Mouse (Mus musculus): ENCODE measurements around the gene Triobp. TPM values are rescaled to one million over a fixed set of nuclear protein-coding genes. Genes with fewer than 3 reads are reported as not detected.

Gene Triobp
- polyA plus RNA-seq, 1 experiment: 57.0 TPM

DNA sequence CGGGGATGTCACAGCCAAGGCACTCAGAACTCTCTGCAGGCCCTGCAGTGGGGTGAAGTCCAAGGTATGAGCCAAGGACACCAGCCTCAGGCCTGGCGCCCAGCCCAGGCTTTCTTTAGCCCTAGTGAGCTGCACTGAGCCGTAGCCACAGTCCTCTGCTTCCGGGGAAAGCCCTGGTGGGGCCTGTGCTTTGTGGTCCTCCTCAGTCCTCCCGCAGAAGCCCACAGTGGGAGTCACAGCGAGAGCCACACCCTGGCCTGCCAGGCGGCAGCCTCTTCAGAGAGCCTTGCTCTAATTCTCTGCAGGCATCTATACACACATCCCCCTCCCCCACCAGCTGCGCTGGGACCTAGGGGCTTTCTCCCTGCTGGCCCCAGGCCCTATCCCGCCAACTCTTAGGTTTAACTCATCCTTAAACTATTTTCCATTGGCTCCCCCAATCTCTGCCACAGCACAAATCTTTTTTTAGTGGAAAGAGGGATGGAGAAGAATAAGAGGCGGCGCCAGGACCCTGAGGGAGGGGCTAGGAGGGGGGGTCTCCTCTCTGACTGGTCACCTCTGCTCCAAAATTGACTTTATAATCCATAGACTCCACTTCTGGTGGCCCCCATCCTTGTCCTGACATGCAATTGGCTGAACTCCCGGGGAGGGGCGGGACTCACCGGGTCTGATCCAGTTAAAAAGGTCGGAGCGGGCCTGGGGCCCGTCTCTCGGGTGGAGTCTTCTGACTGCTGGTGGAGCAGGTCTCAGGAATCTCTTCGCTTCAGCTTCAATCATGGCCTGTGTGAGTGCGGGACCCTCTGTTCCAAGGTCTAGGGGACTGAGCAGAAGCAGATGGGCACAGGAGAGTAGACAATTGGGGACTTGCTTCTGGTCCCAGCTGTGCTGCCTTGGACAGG, 21.3 kb upstream of the Triobp start, which contains the start of gene Lgals1:
Gene Lgals1, plus strand, starts transcription at position 705 of the 899 bp plus-strand sequence.
- no peak for DNase-seq (ENCODE audit: low read depth)

DNA sequence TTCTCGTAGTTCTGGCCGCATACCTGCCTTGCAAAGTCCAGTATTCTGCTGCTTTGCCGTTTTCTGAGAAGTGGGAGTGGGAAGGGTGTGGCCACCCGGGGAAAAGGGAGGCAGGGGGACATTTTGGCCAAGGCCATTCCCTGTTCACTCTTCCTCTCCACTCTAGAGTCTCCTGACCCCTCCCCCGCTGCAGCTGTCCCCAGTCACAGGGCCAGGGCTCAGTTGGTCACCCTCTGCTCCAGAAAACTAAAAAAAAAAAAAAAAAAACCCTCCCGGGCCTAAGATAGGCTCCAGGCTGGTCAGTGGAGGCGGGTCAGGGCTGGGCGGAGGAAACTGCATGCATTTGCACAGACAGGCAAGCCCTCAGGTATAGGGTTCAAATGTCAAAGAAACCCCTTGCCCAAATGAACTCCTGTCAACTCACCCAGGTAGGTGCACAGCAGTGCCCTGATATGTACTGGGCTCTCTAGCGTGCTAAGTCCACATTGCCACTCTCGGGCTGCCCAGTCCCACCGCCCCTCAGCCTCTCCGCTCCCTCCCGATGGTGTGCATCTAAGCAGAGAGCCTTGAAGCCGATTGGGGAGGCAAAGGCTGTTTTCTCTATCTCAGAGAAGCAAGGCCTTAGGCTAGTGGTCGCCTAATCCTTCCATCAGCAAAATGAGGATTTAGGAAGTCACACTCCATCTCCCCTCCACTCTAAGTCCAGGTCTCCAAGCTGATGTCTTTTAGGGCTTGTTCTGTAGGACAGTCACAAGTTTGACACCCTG, 20.3 kb upstream of the Triobp start:
- no peak for DNase-seq (ENCODE audit: low read depth)

DNA sequence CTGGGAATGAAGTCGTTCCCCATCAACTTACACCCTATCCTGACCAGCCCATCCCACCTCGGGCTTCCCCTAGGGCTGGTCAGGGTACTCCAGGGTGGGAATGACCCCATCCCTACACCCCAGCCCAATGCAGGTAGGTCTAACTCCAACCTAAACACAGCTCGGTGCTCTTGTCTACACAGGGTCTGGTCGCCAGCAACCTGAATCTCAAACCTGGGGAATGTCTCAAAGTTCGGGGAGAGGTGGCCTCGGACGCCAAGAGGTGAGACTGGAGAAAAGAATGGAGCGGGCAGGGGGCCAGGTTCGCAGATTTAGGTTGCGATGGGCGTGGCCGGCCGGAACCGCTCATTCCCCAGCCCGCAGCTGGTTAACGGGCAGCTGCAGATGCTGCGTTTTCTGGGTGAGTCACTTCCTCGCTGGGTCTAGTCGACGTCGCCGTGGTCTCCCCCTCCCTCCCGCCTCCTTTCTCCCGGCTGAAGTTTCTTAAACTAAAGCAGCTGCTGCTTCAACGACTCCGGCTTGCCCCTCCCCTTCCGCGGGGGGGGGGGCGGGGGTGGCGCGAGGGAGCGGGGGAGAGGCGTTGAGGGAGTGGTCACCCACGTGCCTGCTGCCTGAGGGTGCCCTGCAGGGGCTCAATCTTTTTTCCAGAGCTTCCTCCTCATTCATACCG, 19.6 kb upstream of the Triobp start:
- no peak for DNase-seq (ENCODE audit: low read depth)

- no peak for DNase-seq (ENCODE audit: low read depth)
These were observed 19.0 kb upstream of the Triobp start for GRCm38 (mm10) chr15:78928539-78928938.

GRCm38 (mm10) chr15:78930192-78930706, 17.3 kb upstream of the Triobp start:
- DNase-seq (ENCODE audit: low read depth): no peak

DNA sequence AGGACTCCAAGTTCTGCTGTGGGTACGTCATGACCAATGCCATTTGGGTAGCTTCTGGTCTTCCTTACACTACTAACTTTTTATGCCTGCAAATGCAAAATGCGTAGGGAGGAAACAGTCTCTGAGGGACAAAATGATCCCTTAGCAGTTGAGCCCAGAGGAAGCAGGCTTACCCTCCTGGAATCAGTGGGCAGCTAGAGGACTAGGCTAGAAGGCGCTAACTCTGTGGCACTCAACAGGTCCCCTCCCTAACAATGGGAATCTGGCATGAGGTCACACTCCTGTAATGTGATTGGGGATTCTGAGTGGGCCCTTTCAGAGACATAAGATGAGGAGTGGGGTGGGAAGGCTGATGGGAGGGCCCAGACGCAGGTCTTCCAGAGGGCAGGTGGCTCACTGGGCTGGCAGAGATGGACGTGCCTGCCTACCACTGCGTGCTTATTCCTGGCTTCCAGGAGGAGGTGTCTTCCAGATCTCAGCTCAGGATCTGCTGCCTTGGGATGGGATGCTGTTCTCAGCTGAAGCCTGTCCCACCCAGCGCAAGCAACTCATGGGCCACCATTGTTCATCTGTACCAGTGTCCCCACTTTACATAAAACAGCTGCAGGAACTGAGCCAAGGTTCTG, 16.6 kb upstream of the Triobp start:
- DNase-seq (ENCODE audit: low read depth): no peak

- DNase-seq (ENCODE audit: low read depth): no peak
These were observed 15.9 kb upstream of the Triobp start for GRCm38 (mm10) chr15:78931577-78931976.

DNA sequence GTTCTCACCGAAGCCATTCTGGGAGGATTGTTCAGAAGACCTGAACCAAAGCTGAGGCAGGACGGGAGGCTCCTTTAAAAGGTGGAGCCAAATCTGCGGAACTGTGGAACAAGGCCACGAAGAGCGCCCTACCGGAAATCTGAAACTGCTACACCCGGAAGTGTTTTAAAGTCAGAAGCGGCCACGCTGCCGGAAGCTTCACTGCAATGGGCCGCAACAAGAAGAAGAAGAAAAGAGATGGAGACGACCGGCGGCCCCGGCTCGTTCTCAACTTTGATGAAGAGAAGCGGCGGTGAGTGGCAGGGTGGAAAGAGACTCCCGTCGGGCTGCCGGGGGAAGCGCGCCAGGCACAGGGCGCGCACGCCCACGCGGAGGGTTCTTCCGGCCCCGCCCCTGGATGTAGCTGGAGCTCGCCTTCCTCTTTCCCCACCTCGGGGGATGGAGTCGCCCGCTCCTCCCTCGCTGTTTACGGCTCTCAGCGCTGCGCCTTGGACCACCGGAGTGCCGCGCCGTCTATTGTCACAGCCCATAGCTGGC, 12.7 kb upstream of the Triobp start, which contains the start of gene Nol12:
Gene Nol12, plus strand, starts transcription at position 150 of the 537 bp plus-strand sequence.
- DNase-seq (ENCODE audit: low read depth): peak; percentile 49

DNA sequence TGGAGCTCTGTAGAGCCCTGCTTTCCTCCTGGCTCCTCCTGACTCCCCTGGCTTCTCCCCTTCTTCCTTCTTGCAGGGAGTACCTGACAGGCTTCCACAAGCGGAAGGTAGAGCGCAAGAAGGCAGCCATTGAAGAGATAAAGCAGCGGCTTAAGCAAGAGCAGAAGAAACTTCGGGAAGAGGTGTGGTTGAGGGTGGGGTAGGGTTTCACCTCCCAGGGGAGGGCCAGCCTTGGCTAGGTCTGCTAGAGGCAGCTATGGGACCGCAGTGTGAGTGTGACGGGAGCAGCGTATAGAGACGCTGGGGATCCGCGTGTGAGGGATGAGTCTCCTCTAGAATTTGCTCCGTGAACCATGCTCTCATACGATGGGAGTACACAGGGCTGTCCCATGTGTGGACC, 11.1 kb upstream of the Triobp start:
- no peak for DNase-seq (ENCODE audit: low read depth)

GRCm38 (mm10) chr15:78937311-78937710, 10.2 kb upstream of the Triobp start:
- no peak for DNase-seq (ENCODE audit: low read depth)

DNA sequence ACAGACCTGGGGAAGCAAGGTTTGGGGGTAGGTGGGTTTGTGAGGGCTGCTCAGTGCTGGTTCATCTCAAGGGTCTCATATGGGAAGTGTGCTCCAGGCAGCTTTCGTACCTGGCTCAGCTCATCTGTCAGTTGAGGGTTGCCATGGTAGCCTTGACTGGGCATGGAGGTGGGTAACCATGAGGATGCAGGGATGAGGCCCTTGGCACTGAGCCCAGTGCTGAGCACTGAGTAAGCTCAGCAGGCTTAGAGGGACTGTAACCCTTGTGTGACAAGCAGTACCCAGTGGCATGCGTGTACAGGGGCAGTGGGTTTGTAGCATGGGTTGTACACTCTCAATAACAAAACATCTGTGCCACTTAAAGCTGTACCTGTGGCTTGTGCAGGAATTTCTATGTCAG, 9.6 kb upstream of the Triobp start:
- DNase-seq (ENCODE audit: low read depth): no peak

DNA sequence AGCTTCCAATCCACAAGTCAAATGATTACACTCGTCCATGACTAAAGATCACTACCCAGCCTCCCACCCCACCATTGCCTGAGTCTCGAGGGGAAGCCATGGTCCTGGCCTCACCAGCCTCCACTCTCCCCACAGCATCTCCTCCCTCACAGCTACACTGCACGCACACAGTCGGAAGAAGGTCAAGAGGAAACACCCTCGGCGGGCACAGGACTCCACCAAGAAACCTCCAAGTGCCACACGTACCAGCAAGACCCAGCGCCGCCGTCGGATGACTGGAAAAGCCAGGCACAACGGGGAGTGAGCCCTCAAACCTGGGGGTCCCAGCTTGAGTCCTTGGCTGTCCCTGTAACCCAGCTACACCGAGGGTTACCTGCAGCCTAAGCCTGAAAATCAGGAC, 7.2 kb upstream of the Triobp start:
- DNase-seq (ENCODE audit: low read depth): no peak

DNA sequence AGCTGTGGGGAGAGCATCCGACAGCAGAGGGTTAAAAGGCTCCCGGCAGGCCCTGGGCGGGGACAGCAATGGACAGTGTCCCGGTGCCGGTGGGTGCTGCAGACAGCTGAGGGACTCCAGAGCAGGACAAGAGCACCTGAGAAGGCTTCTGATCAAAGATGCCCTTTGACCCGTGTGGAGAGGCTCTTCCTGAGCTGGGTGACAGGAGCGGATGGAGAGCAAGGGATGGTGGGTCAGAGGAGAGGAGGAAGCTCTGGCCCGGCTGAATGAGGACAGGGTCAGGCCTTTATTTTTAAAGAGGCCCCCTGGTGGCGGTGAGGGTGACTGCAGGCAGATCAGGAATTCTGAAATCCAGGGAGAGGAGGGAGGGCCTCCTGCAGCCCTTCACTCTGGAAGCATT, 4.9 kb upstream of the Triobp start:
- DNase-seq (ENCODE audit: low read depth): no peak

DNA sequence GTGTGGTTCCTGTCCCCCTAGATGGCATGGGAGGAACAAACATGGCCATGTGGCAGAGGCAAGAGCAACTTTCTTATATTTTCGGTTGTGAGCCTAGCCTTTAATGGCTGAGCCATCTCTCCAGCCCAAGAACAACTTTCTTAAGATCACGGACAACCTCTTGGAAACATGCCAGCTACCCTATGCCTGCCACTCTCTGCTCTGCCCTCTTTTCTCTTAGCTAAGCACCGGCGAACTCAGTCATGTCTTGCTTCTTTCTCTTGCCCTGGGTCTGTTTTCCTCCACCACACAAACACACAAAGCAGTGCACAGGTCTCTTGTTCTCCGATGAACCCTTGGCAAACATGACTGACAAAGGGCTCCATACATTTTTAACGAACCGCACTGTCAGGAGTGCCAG, 1.3 kb upstream of the Triobp start:
- no peak for DNase-seq (ENCODE audit: low read depth)

DNA sequence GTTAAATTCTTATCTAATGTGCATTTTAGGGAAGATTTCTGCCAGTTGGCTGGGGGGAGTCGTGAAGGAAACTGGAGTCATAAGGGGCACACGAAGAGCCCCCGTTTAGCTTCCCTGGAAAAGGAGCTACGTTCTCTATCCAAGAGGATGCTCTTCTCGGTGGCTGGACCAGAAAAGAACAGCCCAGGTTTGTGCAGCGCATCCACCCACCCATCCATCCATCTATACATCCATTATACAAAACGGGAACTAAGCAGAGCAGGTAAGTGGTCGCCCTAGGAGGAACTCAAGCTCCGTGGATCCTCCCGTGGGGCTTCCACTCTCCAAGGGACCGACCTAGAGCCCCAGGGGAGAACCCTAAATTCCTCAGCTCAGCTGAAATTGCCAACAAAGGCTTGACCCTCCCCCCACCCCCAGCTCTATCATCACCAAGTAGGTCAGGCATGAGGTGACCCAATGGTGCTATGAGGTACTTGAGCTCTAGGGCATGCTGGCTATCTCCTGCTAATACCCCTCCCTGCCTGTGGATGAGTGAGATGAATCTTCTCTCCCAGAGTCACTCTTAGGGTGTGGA, 715 bp downstream of the Triobp start:
- DNase-seq (ENCODE audit: low read depth): no peak

DNA sequence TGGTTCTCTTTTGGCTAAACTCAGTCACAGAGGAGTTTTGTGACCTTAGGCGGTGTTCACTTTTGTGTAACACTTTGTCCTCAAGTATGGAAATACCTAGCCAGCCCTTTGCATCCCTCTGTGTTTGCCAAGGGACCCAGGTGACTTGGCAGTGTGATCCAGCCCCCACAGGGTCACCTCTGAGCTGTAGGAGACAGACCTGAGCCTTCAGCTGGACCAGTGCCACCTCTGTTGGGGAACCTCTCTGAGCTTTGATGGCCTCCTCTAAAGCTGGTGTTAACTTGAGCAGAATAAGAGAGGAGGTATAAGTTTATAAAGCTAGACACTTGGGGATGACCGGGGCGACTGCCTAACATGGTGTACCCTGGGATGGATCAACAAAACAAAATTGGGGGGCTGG, 1.4 kb downstream of the Triobp start:
- DNase-seq (ENCODE audit: low read depth): no peak

DNA sequence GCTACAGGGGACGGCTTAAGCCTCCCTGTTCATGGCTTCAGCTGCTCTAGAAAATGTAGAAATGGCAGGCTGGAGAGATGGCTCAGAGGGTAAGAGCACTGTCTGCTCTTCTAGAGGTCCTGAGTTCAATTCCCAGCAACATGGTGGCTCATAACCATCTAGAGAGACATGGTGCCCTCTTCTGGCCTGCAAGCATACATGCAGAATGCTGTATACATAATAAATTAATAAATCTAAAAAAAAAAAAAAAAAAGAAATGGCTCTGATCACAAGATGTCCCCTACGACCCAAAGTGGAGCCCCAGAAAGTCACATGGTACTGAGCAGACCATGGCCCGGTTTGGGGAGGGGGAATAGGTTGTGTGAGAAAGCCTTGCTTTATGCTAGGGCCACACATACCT, 8.1 kb downstream of the Triobp start:
- no peak for DNase-seq (ENCODE audit: low read depth)

DNA sequence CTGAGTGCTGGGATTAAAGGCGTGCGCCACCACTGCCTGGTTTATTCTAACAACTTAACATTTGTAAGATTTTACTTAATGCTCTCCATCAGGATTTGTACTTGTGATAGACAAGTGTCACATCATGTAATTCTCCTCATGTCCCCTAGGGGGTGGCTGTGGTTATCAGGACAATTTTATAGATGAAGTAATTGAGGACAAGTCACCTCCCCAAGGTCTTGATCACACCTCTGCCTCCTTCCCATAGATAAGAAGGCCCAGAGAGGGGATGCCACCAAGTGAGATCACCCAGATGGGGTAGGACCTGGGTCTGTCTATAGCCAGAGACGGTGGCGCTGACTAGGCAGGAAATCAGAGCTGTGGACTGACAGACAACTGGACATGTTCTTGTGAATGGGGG, 8.8 kb downstream of the Triobp start:
- DNase-seq (ENCODE audit: low read depth): no peak

DNA sequence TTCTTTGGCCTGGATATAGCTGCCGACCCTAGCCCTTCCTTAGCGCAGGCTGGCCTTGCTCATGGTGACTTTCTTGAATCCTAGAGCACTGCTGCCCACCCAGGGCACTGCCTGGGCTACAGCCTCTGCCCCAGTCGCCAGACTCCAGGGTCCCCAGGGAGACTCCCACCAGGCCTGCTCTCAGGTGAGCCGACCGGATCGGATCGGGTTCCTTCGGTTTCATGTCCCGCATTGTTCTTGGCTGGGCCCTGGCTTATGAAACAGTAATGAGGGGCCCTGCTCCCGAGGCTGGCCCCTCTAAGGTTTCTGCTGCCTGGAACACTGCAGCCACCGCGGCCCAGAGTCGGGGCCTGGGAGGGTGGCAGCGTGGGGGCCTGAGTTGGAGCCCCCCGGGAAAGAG, 9.5 kb downstream of the Triobp start:
- DNase-seq (ENCODE audit: low read depth): no peak

DNA sequence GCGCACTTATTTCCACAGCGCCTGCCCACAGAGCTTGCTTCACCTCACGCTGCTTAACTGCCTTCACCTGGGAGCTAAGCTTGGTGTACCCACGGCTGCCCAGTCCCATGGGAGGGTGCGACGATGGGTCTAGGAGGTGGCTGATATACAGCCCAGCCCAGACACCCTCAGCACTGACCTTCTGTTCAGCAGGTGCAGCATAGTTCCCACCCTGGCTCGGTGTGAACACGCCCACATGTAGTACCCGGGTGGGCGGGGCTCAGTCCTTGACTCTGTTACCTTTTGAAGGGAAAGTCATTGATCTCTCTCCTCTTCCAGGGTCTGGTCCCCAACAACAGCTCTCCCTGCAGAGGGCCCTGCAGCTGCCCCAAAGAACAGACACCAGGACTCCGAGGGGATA, 12.0 kb downstream of the Triobp start:
- DNase-seq (ENCODE audit: low read depth): no peak

DNA sequence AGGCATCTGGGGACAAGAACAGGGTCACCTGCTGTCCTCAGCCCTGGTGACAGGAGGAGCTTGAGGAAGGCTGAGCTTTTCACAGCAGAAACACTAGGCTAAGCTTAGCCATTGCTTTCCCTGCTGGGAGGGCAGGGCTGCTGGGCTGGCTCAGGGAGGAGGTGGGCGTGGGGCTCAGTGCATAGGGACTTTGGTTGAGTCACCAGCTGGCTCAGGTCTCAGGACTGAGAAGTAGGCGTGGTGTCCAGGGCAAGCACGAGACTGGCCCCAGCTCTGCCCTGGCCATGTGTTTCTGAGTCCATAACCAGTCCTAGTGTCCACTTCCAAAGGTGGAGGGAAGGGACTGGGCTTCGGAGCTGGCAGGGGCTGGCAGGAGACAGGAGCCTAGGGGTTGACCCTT, 12.6 kb downstream of the Triobp start:
- DNase-seq (ENCODE audit: low read depth): no peak

Data from gonadal fat pad, adult 2 months (tissue).